Mouse (Mus musculus) T-helper 2 cell (primary cell): ENCODE results near the gene Ldhb.

Experiments used
- in situ Hi-C: fragments of 300-600 bp; cut with MboI, MseI; formaldehyde crosslinking; loops from one replicate; pipeline ENCODE4 v1.15.1; 2025; ENCODE audit warnings: high pct_unique_total_duplicates

The Ldhb gene

GRCm38 (mm10) chr6:142451381-142451780 is 56.4 kb downstream of the Ldhb start:
- in situ Hi-C loops = no loop called here
